Mouse (Mus musculus) ES-Bruce4 (cell line): ENCODE data around the gene Cdc42ep2.

Experiments used
- CTCF ChIP-seq: IDR thresholded peaks from one replicate; pipeline ENCODE4 v1.8.1; 2011; ENCODE audit warnings: low read depth, low read length
- EP300 ChIP-seq: IDR thresholded peaks from 2 replicates; pipeline ENCODE4 v1.6.1; 2011; ENCODE audit warnings: low read depth, low read length; ENCODE audit not compliant: insufficient read depth
- POLR2A ChIP-seq: IDR thresholded peaks from one replicate; pipeline ENCODE4 v1.8.1; 2011; ENCODE audit warnings: low read length; ENCODE audit not compliant: insufficient read depth

DNA sequence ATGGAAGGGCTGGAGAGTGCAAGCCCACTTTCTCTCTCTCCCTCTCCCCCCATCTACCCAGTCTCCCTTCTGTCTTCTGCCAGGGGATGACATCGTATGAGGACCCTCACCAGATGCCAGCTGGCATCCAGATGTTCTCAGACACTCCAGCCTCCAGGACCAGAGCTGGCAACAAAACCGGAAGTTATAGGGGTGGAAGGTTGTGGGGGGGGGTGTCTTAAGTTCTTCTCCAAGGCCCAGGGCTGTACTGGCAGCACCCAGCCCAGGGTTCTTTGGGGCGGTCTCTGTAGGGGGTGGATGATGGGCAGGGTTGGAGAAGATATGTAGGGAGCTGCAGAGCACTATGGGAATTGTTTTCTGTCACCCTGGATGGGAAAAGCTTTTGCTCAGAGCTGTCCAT is 3.9 kb upstream of the Cdc42ep2 start:
- TF ChIP-seq EP300, result no peak
- TF ChIP-seq CTCF, result no peak
- TF ChIP-seq POLR2A, result no peak
